Mouse (Mus musculus) brown adipose tissue, adult 24 weeks (tissue): ENCODE measurements at regions not wholly inside any gene's neighbourhood (a gene's known extent, or its start where the extent isn't known, plus 50 kb on each side); places are given as distances from the start of the nearest gene placed in this dataset.
A peak's percentile ranks its signal among the peaks of the same experiment; 100 is the strongest.

Experiments
- H3K27ac ChIP-seq: fragments of 200-500 bp; replicated peaks from 2 replicates; pipeline ENCODE4 v1.5.1; 2012; ENCODE audit warnings: low read depth, mild to moderate bottlenecking, low read length
- H3K4me1 ChIP-seq: fragments of 200-500 bp; 2 replicates; pipeline ENCODE4 v1.6.1; 2012; ENCODE audit warnings: low read length, mixed read lengths; ENCODE audit not compliant: control insufficient read depth, insufficient read depth, insufficient read length
- H3K4me3 ChIP-seq: fragments of 200-500 bp; 2 replicates; pipeline ENCODE4 v1.5.1; 2012; ENCODE audit warnings: low read depth, mild to moderate bottlenecking, low read length, moderate library complexity; ENCODE audit not compliant: insufficient read depth

DNA sequence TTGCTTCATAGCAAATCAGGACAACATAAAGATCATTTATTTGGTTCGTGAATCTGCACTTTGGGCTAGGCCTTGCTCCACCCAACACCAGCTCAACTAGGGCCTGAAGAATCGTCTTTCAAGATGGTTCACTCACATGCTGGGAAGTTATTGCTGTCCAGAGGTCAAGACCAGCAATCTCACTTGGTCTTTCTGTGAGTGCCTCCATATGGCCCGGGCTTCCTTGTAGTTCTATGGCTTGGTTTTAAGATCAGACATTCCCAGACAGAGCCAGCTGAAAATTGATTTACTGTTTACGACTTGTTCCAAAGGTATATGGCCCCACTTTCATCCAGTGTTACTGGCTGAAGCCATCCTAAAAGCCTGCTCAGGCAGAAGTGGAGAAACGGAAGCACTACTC, 84.7 kb upstream of the Csl start:
- Histone ChIP-seq H3K4me3 (no peak overlapping the region), H3K27ac (no peak overlapping the region), H3K4me1 (peaks cover 11% of the 10 kb centered on the region; the same call in 1 of the 2 replicates)

DNA sequence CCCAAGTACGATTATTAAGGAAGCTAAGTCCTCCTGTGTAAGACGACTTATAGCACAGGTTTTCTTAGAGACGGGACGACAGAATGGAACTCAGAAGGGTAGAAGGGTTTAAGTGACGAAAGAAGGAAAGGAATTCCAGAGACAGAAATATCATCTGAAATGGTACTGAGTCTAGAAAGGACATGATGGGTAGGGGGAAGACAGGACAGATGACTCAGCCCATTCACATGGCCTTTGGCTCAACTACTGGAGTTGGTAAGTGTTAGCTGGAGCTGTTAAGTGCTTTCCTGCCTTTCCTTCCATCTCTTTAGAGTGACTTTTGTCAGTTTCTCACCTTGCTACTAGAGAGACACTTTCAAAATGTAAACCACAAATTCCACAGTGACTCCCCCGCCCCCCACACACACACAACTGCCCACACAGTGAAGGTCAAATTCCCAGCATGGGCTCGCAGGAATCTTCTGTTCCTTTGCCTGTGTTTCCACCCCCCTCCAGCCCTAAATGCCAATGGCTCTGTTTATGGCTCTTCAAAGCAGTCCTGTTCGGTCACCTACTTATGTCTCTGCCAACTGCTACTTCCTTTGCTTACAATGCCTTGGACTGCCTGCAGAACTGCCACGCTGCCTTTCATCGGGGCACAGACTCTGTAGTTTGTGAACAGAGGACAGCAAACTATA, 81.8 kb upstream of the Csl start:
- H3K4me3 ChIP-seq: no peak overlapping the region
- peaks cover 15% of the 10 kb centered on the region; the same call in 1 of the 2 replicates for H3K4me1 ChIP-seq
- H3K27ac ChIP-seq: peak overlapping the region; percentile 98

- peaks cover 15% of the 10 kb centered on the region; the same call in 1 of the 2 replicates for H3K4me1 ChIP-seq
- H3K4me3 ChIP-seq: peak overlapping the region; percentile 44; the same call in 1 of the 2 replicates
- peak overlapping the region; percentile 98 for H3K27ac ChIP-seq
These were observed 80.9 kb upstream of the Csl start for GRCm38 (mm10) chr10:99840179-99840876.

DNA sequence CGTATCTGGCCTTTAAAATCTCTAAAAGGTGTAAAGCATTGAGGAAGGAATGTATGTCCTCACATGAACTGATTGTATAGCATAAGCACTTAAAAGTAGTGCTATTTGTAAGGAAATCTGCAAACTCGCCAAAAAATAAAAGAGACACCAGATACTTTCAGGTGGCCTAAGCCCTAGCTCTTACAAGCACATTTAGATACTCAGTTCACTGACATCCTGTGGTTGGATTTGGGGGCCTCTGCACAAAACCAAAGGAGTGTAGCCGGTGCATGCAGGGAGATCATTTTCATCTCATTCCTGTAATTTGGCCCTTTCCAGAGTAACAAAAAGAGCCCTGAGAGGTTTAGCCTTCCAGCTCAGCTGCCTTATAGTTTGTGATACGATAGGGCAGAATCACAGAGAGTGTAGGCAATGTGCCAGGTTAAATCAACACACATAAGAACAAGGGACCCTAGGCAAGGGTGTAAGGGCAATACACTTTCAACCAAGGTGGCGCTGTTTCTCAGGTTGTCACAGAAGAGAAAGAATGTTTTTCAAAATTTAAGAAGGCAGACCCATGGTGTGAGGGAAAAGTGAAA, 77.5 kb upstream of the Csl start:
- Histone ChIP-seq H3K27ac (no peak overlapping the region), H3K4me1 (peaks cover 15% of the 10 kb centered on the region; the same call in 1 of the 2 replicates), H3K4me3 (no peak overlapping the region)

- peaks cover 5% of the 10 kb centered on the region; the same call in 1 of the 2 replicates for H3K4me1 ChIP-seq
- no peak overlapping the region for H3K4me3 ChIP-seq
- no peak overlapping the region for H3K27ac ChIP-seq
These were observed 75.6 kb upstream of the Csl start for GRCm38 (mm10) chr10:99834905-99835633.

DNA sequence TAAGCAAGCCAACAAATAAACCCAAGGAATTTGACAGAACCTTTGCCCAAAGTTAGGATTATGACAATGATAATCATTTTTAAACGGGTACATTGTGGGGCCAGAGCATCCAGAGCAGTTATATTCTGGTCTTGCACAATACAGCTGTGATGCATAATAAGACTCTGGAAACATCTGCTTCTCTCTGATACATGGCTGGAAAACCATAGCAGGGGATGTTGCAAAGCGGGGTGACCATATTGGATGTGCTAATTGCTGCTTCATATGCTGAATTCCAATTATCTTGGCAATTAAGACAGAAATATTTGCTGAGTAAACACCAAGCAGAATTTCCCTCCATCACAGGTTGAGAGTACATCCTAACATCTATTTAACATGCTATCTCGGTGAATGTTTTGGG, 70.5 kb upstream of the Csl start:
- Histone ChIP-seq H3K4me3 (no peak overlapping the region), H3K4me1 (no peaks in the 10 kb centered on the region), H3K27ac (no peak overlapping the region)

- Histone ChIP-seq H3K4me1 (no peaks in the 10 kb centered on the region), H3K4me3 (no peak overlapping the region), H3K27ac (no peak overlapping the region)
These were observed 68.0 kb upstream of the Csl start for GRCm38 (mm10) chr10:99827476-99827875.

GRCm38 (mm10) chr10:99825881-99826280, 66.4 kb upstream of the Csl start:
- no peak overlapping the region for H3K4me3 ChIP-seq
- H3K27ac ChIP-seq: no peak overlapping the region
- no peaks in the 10 kb centered on the region for H3K4me1 ChIP-seq

GRCm38 (mm10) chr10:99812069-99812650, 52.7 kb upstream of the Csl start:
- Histone ChIP-seq H3K27ac (no peak overlapping the region), H3K4me1 (no peaks in the 10 kb centered on the region), H3K4me3 (no peak overlapping the region)

DNA sequence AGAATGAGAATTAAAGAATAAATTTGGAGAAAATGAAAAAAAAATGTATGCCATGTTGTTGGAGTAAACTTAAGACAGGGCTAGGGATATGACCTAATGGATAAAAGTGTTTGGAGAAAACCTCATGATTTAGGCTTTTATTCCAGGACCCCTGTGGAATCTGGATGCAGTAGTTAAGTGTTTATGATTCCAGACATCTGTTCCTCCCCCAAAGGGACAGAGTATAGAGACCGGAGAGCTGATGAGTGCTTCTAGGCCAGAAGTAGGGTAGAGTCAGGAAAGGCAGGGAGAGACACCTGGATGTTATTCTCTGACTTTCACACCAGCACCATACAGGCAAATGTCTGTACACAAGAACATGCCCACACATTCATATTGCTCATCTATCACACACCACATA, 52.0 kb upstream of the Csl start:
- Histone ChIP-seq H3K4me1 (no peaks in the 10 kb centered on the region), H3K4me3 (no peak overlapping the region), H3K27ac (no peak overlapping the region)
